Mouse (Mus musculus): ENCODE results near the gene Hmces. TPM values are rescaled to one million over a fixed set of nuclear protein-coding genes. Genes with fewer than 3 reads are reported as not detected.
"Not testable (repeated sequence)": the region's sequence is repeated elsewhere in the genome, so short reads cannot be mapped to it uniquely, and the experiment has no call there.

The Hmces gene
- polyA plus RNA-seq, 1 experiment, result 39.8 TPM

GRCm38 (mm10) chr6:87909181-87909580 is 4.6 kb upstream of the Hmces start:
- TF ChIP-seq CTCF (IDR thresholded peaks at IDR 0.05; ENCODE audit: extremely low read depth, insufficient read depth, low read length), result no peak
- no peak for TF ChIP-seq POLR2A (IDR thresholded peaks at IDR 0.05; ENCODE audit: extremely low read depth, insufficient read depth, low read length)
- Histone ChIP-seq H3K27ac (ENCODE audit: insufficient read depth, low read length) (peak overlapping the region; percentile 69), H3K4me1 (ENCODE audit: control insufficient read depth, insufficient read depth, low read length) (peaks cover 3% of the 10 kb centered on the region; the same call in 1 of the 2 replicates), H3K4me3 (ENCODE audit: insufficient read depth, low read length) (no peak overlapping the region)

GRCm38 (mm10) chr6:87911559-87911958 is 2.2 kb upstream of the Hmces start:
- Histone ChIP-seq H3K4me3 (ENCODE audit: insufficient read depth, low read length) (no peak overlapping the region), H3K4me1 (ENCODE audit: control insufficient read depth, insufficient read depth, low read length) (peaks cover 9% of the 10 kb centered on the region), H3K27ac (ENCODE audit: insufficient read depth, low read length) (no peak overlapping the region)
- TF ChIP-seq CTCF (IDR thresholded peaks at IDR 0.05; ENCODE audit: extremely low read depth, insufficient read depth, low read length), result no peak
- TF ChIP-seq POLR2A (IDR thresholded peaks at IDR 0.05; ENCODE audit: extremely low read depth, insufficient read depth, low read length), result no peak

- peaks cover 11% of the 10 kb centered on the region for H3K4me1 ChIP-seq (ENCODE audit: control insufficient read depth, insufficient read depth, low read length)
- H3K27ac ChIP-seq (ENCODE audit: insufficient read depth, low read length), result peak overlapping the region; percentile 24; the same call in 1 of the 2 replicates
- H3K4me3 ChIP-seq (ENCODE audit: insufficient read depth, low read length), result peak overlapping the region; percentile 74
- no peak for TF ChIP-seq CTCF (IDR thresholded peaks at IDR 0.05; ENCODE audit: extremely low read depth, insufficient read depth, low read length)
Observed at GRCm38 (mm10) chr6:87914326-87915102, 779 bp downstream of the Hmces start.

- no peak for TF ChIP-seq CTCF (IDR thresholded peaks at IDR 0.05; ENCODE audit: extremely low read depth, insufficient read depth, low read length)
- no peak for TF ChIP-seq POLR2A (IDR thresholded peaks at IDR 0.05; ENCODE audit: extremely low read depth, insufficient read depth, low read length)
- H3K4me3 ChIP-seq (ENCODE audit: insufficient read depth, low read length), result no peak overlapping the region
- no peak overlapping the region for H3K27ac ChIP-seq (ENCODE audit: insufficient read depth, low read length)
- peaks cover 11% of the 10 kb centered on the region for H3K4me1 ChIP-seq (ENCODE audit: control insufficient read depth, insufficient read depth, low read length)
Observed at GRCm38 (mm10) chr6:87915939-87916338, 2.2 kb downstream of the Hmces start.

- Histone ChIP-seq H3K4me3 (ENCODE audit: insufficient read depth, low read length) (no peak overlapping the region), H3K27ac (ENCODE audit: insufficient read depth, low read length) (no peak overlapping the region), H3K4me1 (ENCODE audit: control insufficient read depth, insufficient read depth, low read length) (peaks cover 7% of the 10 kb centered on the region)
- TF ChIP-seq POLR2A (IDR thresholded peaks at IDR 0.05; ENCODE audit: extremely low read depth, insufficient read depth, low read length) (no peak), CTCF (IDR thresholded peaks at IDR 0.05; ENCODE audit: extremely low read depth, insufficient read depth, low read length) (no peak)
Observed at GRCm38 (mm10) chr6:87921201-87921600, 7.5 kb downstream of the Hmces start.

GRCm38 (mm10) chr6:87923624-87924023 is 9.9 kb downstream of the Hmces start:
- H3K4me1 ChIP-seq (ENCODE audit: control insufficient read depth, insufficient read depth, low read length), result peaks cover 4% of the 10 kb centered on the region; the same call in 1 of the 2 replicates
- H3K27ac ChIP-seq (ENCODE audit: insufficient read depth, low read length), result no peak overlapping the region
- TF ChIP-seq POLR2A (IDR thresholded peaks at IDR 0.05; ENCODE audit: extremely low read depth, insufficient read depth, low read length), result no peak
- TF ChIP-seq CTCF (IDR thresholded peaks at IDR 0.05; ENCODE audit: extremely low read depth, insufficient read depth, low read length), result no peak
- no peak overlapping the region for H3K4me3 ChIP-seq (ENCODE audit: insufficient read depth, low read length)

GRCm38 (mm10) chr6:87935037-87935436 is 21.3 kb downstream of the Hmces start:
- H3K4me3 ChIP-seq (ENCODE audit: insufficient read depth, low read length), result no peak overlapping the region
- no peak overlapping the region for H3K27ac ChIP-seq (ENCODE audit: insufficient read depth, low read length)
- TF ChIP-seq CTCF (IDR thresholded peaks at IDR 0.05; ENCODE audit: extremely low read depth, insufficient read depth, low read length), result no peak
- no peak for TF ChIP-seq POLR2A (IDR thresholded peaks at IDR 0.05; ENCODE audit: extremely low read depth, insufficient read depth, low read length)
- no peaks in the 10 kb centered on the region for H3K4me1 ChIP-seq (ENCODE audit: control insufficient read depth, insufficient read depth, low read length)

- H3K4me1 ChIP-seq (ENCODE audit: control insufficient read depth, insufficient read depth, low read length), result no peaks in the 10 kb centered on the region
- no peak overlapping the region for H3K4me3 ChIP-seq (ENCODE audit: insufficient read depth, low read length)
- TF ChIP-seq POLR2A (IDR thresholded peaks at IDR 0.05; ENCODE audit: extremely low read depth, insufficient read depth, low read length) (no peak), CTCF (IDR thresholded peaks at IDR 0.05; ENCODE audit: extremely low read depth, insufficient read depth, low read length) (no peak)
- H3K27ac ChIP-seq (ENCODE audit: insufficient read depth, low read length), result no peak overlapping the region
Observed at GRCm38 (mm10) chr6:87937178-87937788, 23.5 kb downstream of the Hmces start.

GRCm38 (mm10) chr6:87938941-87939340 is 25.2 kb downstream of the Hmces start:
- TF ChIP-seq CTCF (IDR thresholded peaks at IDR 0.05; ENCODE audit: extremely low read depth, insufficient read depth, low read length) (no peak), POLR2A (IDR thresholded peaks at IDR 0.05; ENCODE audit: extremely low read depth, insufficient read depth, low read length) (no peak)
- H3K4me3 ChIP-seq (ENCODE audit: insufficient read depth, low read length), result no peak overlapping the region
- H3K27ac ChIP-seq (ENCODE audit: insufficient read depth, low read length), result no peak overlapping the region
- H3K4me1 ChIP-seq (ENCODE audit: control insufficient read depth, insufficient read depth, low read length), result no peaks in the 10 kb centered on the region

- TF ChIP-seq CTCF (IDR thresholded peaks at IDR 0.05; ENCODE audit: extremely low read depth, insufficient read depth, low read length), result no peak
- TF ChIP-seq POLR2A (IDR thresholded peaks at IDR 0.05; ENCODE audit: extremely low read depth, insufficient read depth, low read length), result no peak
- Histone ChIP-seq H3K4me3 (ENCODE audit: insufficient read depth, low read length) (no peak overlapping the region), H3K4me1 (ENCODE audit: control insufficient read depth, insufficient read depth, low read length) (no peaks in the 10 kb centered on the region), H3K27ac (ENCODE audit: insufficient read depth, low read length) (no peak overlapping the region)
Observed at GRCm38 (mm10) chr6:87942179-87942578, 28.4 kb downstream of the Hmces start.

- H3K4me1 ChIP-seq (ENCODE audit: control insufficient read depth, insufficient read depth, low read length); H3K27ac ChIP-seq (ENCODE audit: insufficient read depth, low read length); H3K4me3 ChIP-seq (ENCODE audit: insufficient read depth, low read length): not testable (repeated sequence)
Observed at GRCm38 (mm10) chr6:87962457-87962856, 48.7 kb downstream of the Hmces start.
